Mouse (Mus musculus) liver, embryonic 16.5 days (tissue): ENCODE measurements around the gene Shisa8. TPM values are rescaled to one million over a fixed set of nuclear protein-coding genes. Genes with fewer than 3 reads are reported as not detected.

Source experiments
- ATAC-seq: fragments of 200-750 bp; cut with Nextera tagmentation; 2 replicates; pipeline ENCODE4 v1.8.0; 2017; ENCODE audit warnings: low read depth, mild to moderate bottlenecking, moderate number of reproducible peaks, moderate library complexity
- H3K27ac ChIP-seq: fragments of 300-500 bp; sonication (generic); 2 replicates; pipeline ENCODE4 v1.5.1; 2014; ENCODE audit warnings: mild to moderate bottlenecking, low read length
- H3K27me3 ChIP-seq: fragments of 300-500 bp; sonication (generic); 2 replicates; pipeline ENCODE4 v1.6.1; 2014; ENCODE audit warnings: low read depth, low read length, mixed read lengths; ENCODE audit not compliant: control insufficient read depth, insufficient read depth
- H3K36me3 ChIP-seq: fragments of 300-500 bp; sonication (generic); 2 replicates; pipeline ENCODE4 v1.6.1; 2014; ENCODE audit warnings: mild to moderate bottlenecking; ENCODE audit not compliant: control insufficient read depth, insufficient read depth
- H3K4me1 ChIP-seq: fragments of 300-500 bp; sonication (generic); 2 replicates; pipeline ENCODE4 v1.6.1; 2014; ENCODE audit warnings: low read depth, low read length, mixed read lengths; ENCODE audit not compliant: control insufficient read depth
- H3K4me2 ChIP-seq: fragments of 300-500 bp; sonication (generic); 2 replicates; pipeline ENCODE4 v1.6.1; 2014; ENCODE audit warnings: low read depth, low read length, mixed read lengths
- H3K4me3 ChIP-seq: fragments of 300-500 bp; sonication (generic); 2 replicates; pipeline ENCODE4 v1.5.1; 2014; ENCODE audit warnings: low read depth, mild to moderate bottlenecking, low read length
- H3K9ac ChIP-seq: fragments of 300-500 bp; sonication (generic); 2 replicates; pipeline ENCODE4 v1.6.1; 2014; ENCODE audit warnings: low read depth, low read length
- H3K9me3 ChIP-seq: fragments of 300-500 bp; sonication (generic); replicated peaks from 2 replicates; pipeline ENCODE4 v1.6.1; 2016; ENCODE audit warnings: low read length; ENCODE audit not compliant: control insufficient read depth
- WGBS: fragments of 180-500 bp; shearing (Covaris S2); extraction: QIAGEN DNeasy Blood & Tissue Kit; methylation state at CpG from one replicate; pipeline ENCODE4 v1.1.7; 2014; ENCODE audit not compliant: insufficient replicate concordance; 5-methylcytosine and 5-hydroxymethylcytosine counted together
- polyA plus RNA-seq: library from polyadenylated mRNA; unstranded; fragments of >200 nt; fragmentation: Nextera tagmentation; extraction: Ambion mirVana; gene quantifications from 2 replicates; pipeline ENCODE4 v1.2.1, GENCODE M21; 2015

Gene Shisa8
- polyA plus RNA-seq, 1 experiment from 2014 or later: 0.11 TPM

GRCm38 (mm10) chr15:82217039-82217438 lies 4.4 kb upstream of the Shisa8 start:
- Histone ChIP-seq H3K9me3 (no peaks in the 10 kb centered on the region), H3K36me3 (no peaks in the 10 kb centered on the region), H3K4me1 (peaks cover 2% of the 10 kb centered on the region), H3K4me2 (no peak overlapping the region), H3K27me3 (peaks cover 65% of the 10 kb centered on the region), H3K27ac (no peak overlapping the region), H3K4me3 (no peak overlapping the region), H3K9ac (no peak overlapping the region)
- 49% methylated on average over 7 of the region's 7 CpGs for WGBS
- ATAC-seq: no peak

GRCm38 (mm10) chr15:82216142-82216827 lies 3.7 kb upstream of the Shisa8 start:
- peaks cover 72% of the 10 kb centered on the region for H3K27me3 ChIP-seq
- no peak for ATAC-seq
- H3K9me3 ChIP-seq: no peaks in the 10 kb centered on the region
- H3K4me2 ChIP-seq: no peak overlapping the region
- 54% methylated on average over 20 of the region's 20 CpGs for WGBS
- H3K4me1 ChIP-seq: peaks cover 4% of the 10 kb centered on the region
- no peak overlapping the region for H3K27ac ChIP-seq
- H3K36me3 ChIP-seq: no peaks in the 10 kb centered on the region
- no peak overlapping the region for H3K4me3 ChIP-seq
- no peak overlapping the region for H3K9ac ChIP-seq

GRCm38 (mm10) chr15:82215332-82216046 lies 2.9 kb upstream of the Shisa8 start:
- Histone ChIP-seq H3K27ac (no peak overlapping the region), H3K4me3 (no peak overlapping the region), H3K36me3 (no peaks in the 10 kb centered on the region), H3K9ac (no peak overlapping the region), H3K9me3 (no peaks in the 10 kb centered on the region), H3K4me2 (no peak overlapping the region), H3K4me1 (peaks cover 4% of the 10 kb centered on the region), H3K27me3 (peaks cover 77% of the 10 kb centered on the region)
- WGBS: 38% methylated on average over 11 of the region's 11 CpGs
- ATAC-seq: no peak

GRCm38 (mm10) chr15:82213222-82213621 lies 607 bp upstream of the Shisa8 start:
- Histone ChIP-seq H3K9ac (no peak overlapping the region), H3K27ac (no peak overlapping the region), H3K36me3 (no peaks in the 10 kb centered on the region), H3K4me3 (no peak overlapping the region), H3K4me1 (peaks cover 4% of the 10 kb centered on the region), H3K27me3 (peaks cover 80% of the 10 kb centered on the region), H3K4me2 (no peak overlapping the region), H3K9me3 (no peaks in the 10 kb centered on the region)
- WGBS: 25% methylated on average over 4 of the region's 4 CpGs
- ATAC-seq: no peak

GRCm38 (mm10) chr15:82211911-82212751 lies 484 bp downstream of the Shisa8 start:
- 0 out of 2 replicates have a peak, but pooled peaks have one; percentile 13 for ATAC-seq
- peaks cover 4% of the 10 kb centered on the region for H3K4me1 ChIP-seq
- H3K36me3 ChIP-seq: no peaks in the 10 kb centered on the region
- no peak overlapping the region for H3K27ac ChIP-seq
- no peak overlapping the region for H3K9ac ChIP-seq
- H3K4me3 ChIP-seq: peak overlapping the region; percentile 41
- WGBS: under 1% methylated on average over 86 of the region's 112 CpGs
- H3K9me3 ChIP-seq: no peaks in the 10 kb centered on the region
- peak overlapping the region; percentile 59 for H3K4me2 ChIP-seq
- H3K27me3 ChIP-seq: peaks cover 83% of the 10 kb centered on the region

GRCm38 (mm10) chr15:82211281-82211680 lies 1.3 kb downstream of the Shisa8 start:
- no peak for ATAC-seq
- Histone ChIP-seq H3K4me1 (peaks cover 8% of the 10 kb centered on the region), H3K4me3 (no peak overlapping the region), H3K27me3 (peaks cover 83% of the 10 kb centered on the region), H3K36me3 (no peaks in the 10 kb centered on the region), H3K27ac (no peak overlapping the region), H3K9ac (no peak overlapping the region), H3K4me2 (no peak overlapping the region), H3K9me3 (no peaks in the 10 kb centered on the region)
- 3% methylated on average over 11 of the region's 11 CpGs for WGBS

GRCm38 (mm10) chr15:82210801-82211200 lies 1.8 kb downstream of the Shisa8 start:
- H3K9ac ChIP-seq: no peak overlapping the region
- H3K9me3 ChIP-seq: no peaks in the 10 kb centered on the region
- no peaks in the 10 kb centered on the region for H3K36me3 ChIP-seq
- no peak overlapping the region for H3K4me2 ChIP-seq
- H3K27ac ChIP-seq: no peak overlapping the region
- WGBS: 48% methylated on average over 1 of the region's 1 CpGs
- H3K4me1 ChIP-seq: peaks cover 10% of the 10 kb centered on the region
- peaks cover 80% of the 10 kb centered on the region for H3K27me3 ChIP-seq
- no peak for ATAC-seq
- no peak overlapping the region for H3K4me3 ChIP-seq

GRCm38 (mm10) chr15:82209295-82210050 lies 3.1 kb downstream of the Shisa8 start:
- H3K4me2 ChIP-seq: no peak overlapping the region
- no peak overlapping the region for H3K27ac ChIP-seq
- WGBS: 72% methylated on average over 13 of the region's 13 CpGs
- H3K36me3 ChIP-seq: no peaks in the 10 kb centered on the region
- ATAC-seq: no peak
- H3K9me3 ChIP-seq: no peaks in the 10 kb centered on the region
- H3K4me1 ChIP-seq: peaks cover 10% of the 10 kb centered on the region
- H3K4me3 ChIP-seq: no peak overlapping the region
- no peak overlapping the region for H3K9ac ChIP-seq
- H3K27me3 ChIP-seq: peaks cover 67% of the 10 kb centered on the region
